Mouse (Mus musculus): ENCODE data around the gene Ubr3. TPM values are rescaled to one million over a fixed set of nuclear protein-coding genes. Genes with fewer than 3 reads are reported as not detected.
"Not testable (repeated sequence)": the region's sequence is repeated elsewhere in the genome, so short reads cannot be mapped to it uniquely, and the experiment has no call there.

The Ubr3 gene
- total RNA-seq, 2 experiments from 2014 or later, result 142 to 153 TPM

DNA sequence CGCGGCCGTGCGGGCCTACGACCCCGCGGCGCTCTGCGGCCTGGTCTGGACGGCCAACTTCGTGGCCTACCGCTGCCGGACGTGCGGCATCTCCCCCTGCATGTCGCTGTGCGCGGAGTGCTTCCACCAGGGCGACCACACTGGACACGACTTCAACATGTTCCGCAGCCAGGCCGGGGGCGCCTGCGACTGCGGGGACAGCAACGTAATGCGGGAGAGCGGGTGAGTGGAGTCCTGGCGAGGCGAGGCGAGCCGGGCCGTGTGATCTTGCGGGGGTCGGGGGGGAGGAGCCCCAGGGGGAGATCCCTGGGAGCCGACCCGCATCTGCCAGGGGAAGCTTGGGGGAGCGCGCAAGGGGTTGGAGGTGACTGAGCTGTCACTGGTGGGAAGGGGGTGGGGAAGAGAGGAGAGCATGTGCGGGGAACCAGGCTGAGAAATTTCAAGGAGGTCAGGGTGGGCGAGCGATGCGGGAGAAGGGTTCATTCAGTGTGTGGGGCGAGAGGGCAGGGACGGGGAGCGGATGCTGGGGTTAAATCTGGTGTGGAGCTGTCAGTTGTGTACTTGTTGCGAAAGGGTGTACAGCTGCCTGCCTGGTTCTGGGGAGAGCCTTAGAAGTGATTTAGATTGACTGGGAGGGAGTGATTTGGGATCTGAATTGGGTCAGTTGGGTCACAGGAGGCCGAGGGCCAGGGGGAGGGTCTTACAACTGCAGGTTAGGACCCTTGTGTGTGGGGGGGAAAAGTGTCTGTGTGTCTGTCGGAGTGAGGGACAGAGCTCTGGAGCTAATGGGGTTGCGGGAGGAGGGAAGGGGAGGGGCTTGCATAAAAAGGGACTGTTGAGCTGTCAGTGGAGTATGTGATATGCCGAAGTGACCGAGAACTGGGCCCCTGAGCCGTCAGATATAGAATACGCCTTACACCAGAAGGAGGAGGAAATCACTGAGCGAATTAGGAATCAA is 851 bp downstream of the Ubr3 start:
- intact Hi-C loops (cut with DNase I), result no loop called here
- DNase-seq (ENCODE audit: low spot score in 2 of 2), result peak; percentile 32 to 58

- no peak for DNase-seq (ENCODE audit: low spot score in 2 of 2)
- intact Hi-C loops (cut with DNase I), result no loop called here
Measured at GRCm38 (mm10) chr2:69903541-69903940, 6.5 kb downstream of the Ubr3 start.

GRCm38 (mm10) chr2:69907394-69907793 is 10.3 kb downstream of the Ubr3 start:
- intact Hi-C loops (cut with DNase I); DNase-seq (ENCODE audit: low spot score in 2 of 2): not testable (repeated sequence)

GRCm38 (mm10) chr2:69912801-69913200 is 15.8 kb downstream of the Ubr3 start:
- intact Hi-C loops (cut with DNase I), result no loop called here
- no peak for DNase-seq (ENCODE audit: low spot score in 2 of 2)

GRCm38 (mm10) chr2:69917301-69917700 is 20.3 kb downstream of the Ubr3 start:
- intact Hi-C loops (cut with DNase I), result no loop called here
- DNase-seq (ENCODE audit: low spot score in 2 of 2), result no peak

- intact Hi-C loops (cut with DNase I), result no loop called here
- no peak for DNase-seq (ENCODE audit: low spot score in 2 of 2)
Measured at GRCm38 (mm10) chr2:69924943-69925342, 27.9 kb downstream of the Ubr3 start.

- intact Hi-C loops (cut with DNase I), result no loop called here
- DNase-seq (ENCODE audit: low spot score in 2 of 2), result no peak
Measured at GRCm38 (mm10) chr2:69936331-69936730, 39.3 kb downstream of the Ubr3 start.

DNA sequence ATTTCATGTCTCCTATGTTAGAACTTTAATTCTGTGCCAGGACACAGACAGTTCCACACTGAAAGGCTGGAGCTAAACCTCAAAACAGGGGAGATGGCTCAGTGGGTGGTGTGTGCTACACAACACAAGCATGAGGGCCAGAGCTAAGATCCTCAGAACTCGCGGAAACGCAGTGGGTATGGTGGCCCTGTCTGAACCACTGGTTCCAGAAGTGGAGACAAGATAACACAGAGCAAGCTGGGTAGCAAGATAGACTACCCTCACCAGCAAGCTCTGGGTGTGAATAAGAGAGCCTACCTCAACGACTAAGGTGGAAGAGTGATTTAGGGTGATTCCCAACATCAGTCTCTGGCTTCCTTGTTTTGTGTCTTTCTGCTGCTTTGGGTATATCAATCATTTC is 42.2 kb downstream of the Ubr3 start:
- no peak for DNase-seq (ENCODE audit: low spot score in 2 of 2)

GRCm38 (mm10) chr2:69939649-69940048 is 42.6 kb downstream of the Ubr3 start:
- DNase-seq (ENCODE audit: low spot score in 2 of 2), result no peak
- intact Hi-C loops (cut with DNase I), result no loop called here

More for the DNA sequence above, 42.2 kb downstream of the Ubr3 start:
- intact Hi-C loops (cut with DNase I), result no loop called here

DNA sequence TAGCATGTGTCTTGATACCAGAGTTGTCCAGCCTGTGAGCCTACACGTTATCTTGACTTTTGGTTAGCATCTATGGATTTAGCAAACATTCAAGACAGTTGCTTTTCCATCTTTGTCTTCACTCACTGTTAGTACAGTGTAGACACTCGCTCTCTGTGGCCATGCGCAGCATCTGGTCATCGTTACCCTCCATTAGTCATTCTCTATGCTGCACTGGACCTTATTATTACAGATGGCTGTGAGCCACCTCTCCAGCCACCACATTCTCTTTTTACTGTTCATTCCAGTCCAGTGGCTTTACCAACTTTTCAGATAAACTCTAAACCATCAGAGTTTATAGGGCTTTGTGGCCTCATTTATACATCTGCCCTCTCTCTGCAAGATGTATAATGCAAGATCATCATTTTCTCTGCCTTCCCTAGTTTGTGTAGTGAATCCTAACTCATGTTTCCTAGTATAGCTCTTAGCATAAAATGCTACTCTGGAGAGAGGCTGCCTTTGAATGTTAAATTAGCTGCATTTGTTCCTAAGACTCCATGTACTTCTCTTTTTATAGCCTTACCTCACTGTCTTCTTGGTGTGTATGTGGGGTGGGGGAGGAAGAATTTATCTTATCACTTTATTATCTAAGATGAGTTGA is 44.5 kb downstream of the Ubr3 start:
- intact Hi-C loops (cut with DNase I), result no loop called here
- peak in 1 of 2 experiments; percentile 44 for DNase-seq (ENCODE audit: low spot score in 2 of 2)

GRCm38 (mm10) chr2:69952849-69953248 is 55.8 kb downstream of the Ubr3 start:
- intact Hi-C loops (cut with DNase I), result no loop called here
- DNase-seq (ENCODE audit: low spot score in 2 of 2), result no peak

DNA sequence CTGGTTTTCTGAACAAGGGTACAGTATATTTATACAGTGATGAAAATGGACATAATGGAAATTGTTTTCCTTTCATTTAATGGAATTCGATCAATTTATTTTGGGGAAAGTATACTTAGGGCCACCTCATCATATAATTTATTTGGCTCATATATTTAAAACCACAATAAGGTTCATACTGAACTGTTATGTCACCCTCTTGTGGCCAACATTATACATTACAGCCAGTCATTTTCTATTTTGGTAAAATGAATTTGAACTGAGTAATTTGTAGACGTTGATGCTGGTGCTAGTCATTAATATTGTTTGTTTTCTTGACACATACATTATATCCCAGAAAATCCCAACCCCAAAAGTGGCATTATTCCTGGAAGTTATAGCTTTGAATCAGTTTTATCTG is 58.6 kb downstream of the Ubr3 start:
- intact Hi-C loops (cut with DNase I), result no loop called here
- no peak for DNase-seq (ENCODE audit: low spot score in 2 of 2)

DNA sequence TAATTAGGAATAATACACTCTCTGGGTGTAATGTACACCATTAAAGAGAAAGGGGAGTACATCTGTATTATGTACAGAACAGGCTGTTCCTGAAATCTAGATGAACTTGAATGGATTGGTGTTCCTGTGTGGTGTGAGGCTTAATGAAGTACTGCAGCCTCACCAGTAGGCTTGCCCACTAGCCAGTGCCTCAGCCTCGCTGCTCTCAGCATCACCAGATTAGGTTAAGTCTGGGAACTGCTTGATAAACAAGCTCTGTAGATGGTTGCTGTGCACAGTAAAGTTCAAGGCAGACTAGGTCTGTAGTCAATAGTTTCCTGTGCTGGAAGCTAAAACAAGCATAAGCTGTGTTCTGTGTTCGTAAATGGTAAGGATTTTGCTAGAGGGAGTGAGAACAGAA is 60.6 kb downstream of the Ubr3 start:
- intact Hi-C loops (cut with DNase I), result no loop called here
- DNase-seq (ENCODE audit: low spot score in 2 of 2), result no peak

- intact Hi-C loops (cut with DNase I), result loop anchor here (10.0 kb wide), 1 partner anchor 240 kb away; no protein-coding TSS in a partner anchor
- DNase-seq (ENCODE audit: low spot score in 2 of 2), result peak in 1 of 2 experiments; percentile 23
Measured at GRCm38 (mm10) chr2:69974896-69975295, 77.8 kb downstream of the Ubr3 start.

GRCm38 (mm10) chr2:69989224-69989623 is 92.2 kb downstream of the Ubr3 start:
- no peak for DNase-seq (ENCODE audit: low spot score in 2 of 2)

GRCm38 (mm10) chr2:69990647-69991046 is 93.6 kb downstream of the Ubr3 start:
- intact Hi-C loops (cut with DNase I), result no loop called here
- no peak for DNase-seq (ENCODE audit: low spot score in 2 of 2)

More at GRCm38 (mm10) chr2:69989224-69989623, 92.2 kb downstream of the Ubr3 start:
- intact Hi-C loops (cut with DNase I), result no loop called here

GRCm38 (mm10) chr2:69994082-69994736 is 97.2 kb downstream of the Ubr3 start:
- intact Hi-C loops (cut with DNase I), result not testable (repeated sequence)

DNA sequence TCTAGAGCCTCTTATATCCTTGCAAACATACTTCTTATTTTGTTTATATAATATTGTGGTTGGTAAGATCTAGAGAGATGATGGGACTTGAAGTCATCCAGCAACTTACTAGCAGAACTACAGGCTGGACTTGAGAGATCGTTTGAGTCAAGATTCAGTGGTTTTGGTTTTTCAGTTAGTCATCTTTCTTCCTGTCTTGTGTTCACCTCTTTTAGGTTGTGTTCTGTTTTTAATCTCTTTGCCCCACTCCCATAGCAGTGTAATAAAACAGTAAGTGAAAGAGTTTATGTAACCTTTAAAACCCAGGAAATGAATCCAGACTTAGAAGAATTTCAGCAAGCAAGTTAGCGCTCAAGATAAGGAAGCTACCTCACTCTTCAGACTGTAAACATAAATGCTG is 97.7 kb downstream of the Ubr3 start:
- DNase-seq (ENCODE audit: low spot score in 2 of 2), result no peak
- intact Hi-C loops (cut with DNase I), result no loop called here

More at GRCm38 (mm10) chr2:69994082-69994736, 97.2 kb downstream of the Ubr3 start:
- DNase-seq (ENCODE audit: low spot score in 2 of 2), result not testable (repeated sequence)

- DNase-seq (ENCODE audit: low spot score in 2 of 2), result no peak
Measured at GRCm38 (mm10) chr2:69999097-69999770, 102.2 kb downstream of the Ubr3 start.

More at GRCm38 (mm10) chr2:69999097-69999770, 102.2 kb downstream of the Ubr3 start:
- intact Hi-C loops (cut with DNase I), result no loop called here

Data from left cerebral cortex, postnatal 14 days (tissue).